ENCODE assay signal across 8 mouse cellular contexts in the genomic region with DNA sequence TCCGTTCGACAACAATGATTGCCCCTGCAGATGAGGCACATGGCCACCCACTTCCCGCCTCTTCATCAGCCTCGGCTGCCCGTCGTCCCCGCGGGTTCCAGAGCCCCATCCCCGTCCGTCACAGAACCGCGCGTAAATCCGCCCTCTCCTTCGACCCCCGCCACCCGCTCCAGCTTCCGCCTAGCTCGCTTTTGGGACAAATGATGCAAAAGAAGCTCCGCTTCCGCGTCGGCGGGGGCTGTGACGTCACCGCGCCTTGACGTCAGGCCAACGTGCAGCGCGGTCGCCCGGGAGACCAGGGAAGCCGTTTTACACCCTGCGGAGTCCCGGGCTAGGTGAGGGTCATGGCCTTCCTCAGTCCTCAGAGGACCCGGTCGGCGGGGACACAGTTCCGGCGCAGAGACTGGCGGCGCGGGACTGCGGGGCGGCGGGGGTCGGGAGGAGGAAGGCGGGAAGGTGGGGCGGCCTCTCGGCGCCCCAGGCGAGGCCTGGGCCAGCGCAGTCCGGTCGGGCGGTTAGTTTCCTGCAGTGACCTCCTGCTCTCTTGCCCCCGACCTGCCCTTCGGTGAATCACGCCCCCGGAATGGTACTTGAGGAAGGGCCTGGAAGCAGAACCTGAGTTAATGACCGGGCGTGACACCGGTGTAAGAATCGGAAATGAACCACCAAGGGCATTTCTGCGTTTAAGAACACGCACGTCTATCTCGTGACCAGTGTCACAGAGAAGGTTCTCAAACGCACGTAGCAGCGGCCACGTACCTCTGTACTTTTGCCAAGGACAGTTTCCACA. TPM values are rescaled to one million over a fixed set of nuclear protein-coding genes. Genes with fewer than 3 reads are reported as not detected.
DNase-seq lines count a peak whose midpoint lies in the region; ATAC-seq and TF ChIP-seq lines count a peak whose summit lies in the region.

A gene (plus strand): TSS at position 252 of the 790 bp plus-strand sequence.

- 3% methylated on average over 71 of the region's 73 CpGs for WGBS in heart, embryonic 11.5 days (ENCODE audit: insufficient replicate concordance)
- WGBS in kidney, embryonic 15.5 days = under 1% methylated on average over 73 of the region's 73 CpGs
- 1% methylated on average over 71 of the region's 73 CpGs for WGBS in limb, embryonic 15.5 days
- WGBS in midbrain, postnatal 0 days = 1% methylated on average over 68 of the region's 73 CpGs

- peak within 1 kb of the TSS; percentile 77 for H3K9ac ChIP-seq in heart, embryonic 11.5 days (ENCODE audit: low read depth, low read length)
- peak within 1 kb of the TSS; percentile 53 for H3K9ac ChIP-seq in kidney, embryonic 15.5 days
- H3K9ac ChIP-seq in limb, embryonic 15.5 days = peak within 1 kb of the TSS; percentile 63
- peak within 1 kb of the TSS; percentile 69 for H3K9ac ChIP-seq in midbrain, postnatal 0 days (replicated peaks; ENCODE audit: low read length, poor library complexity, severe bottlenecking)

- no peaks in the 10 kb centered on the region for H3K36me3 ChIP-seq in heart, embryonic 11.5 days (ENCODE audit: control insufficient read depth, insufficient read depth, low read length)
- H3K36me3 ChIP-seq in kidney, embryonic 15.5 days = no peaks in the 10 kb centered on the region
- no peaks in the 10 kb centered on the region for H3K36me3 ChIP-seq in limb, embryonic 15.5 days
- H3K36me3 ChIP-seq in midbrain, postnatal 0 days (ENCODE audit: insufficient read depth, low read length) = no peaks in the 10 kb centered on the region

- H3K27me3 ChIP-seq in heart, embryonic 11.5 days (ENCODE audit: control insufficient read depth, insufficient read depth, low read length) = no peaks in the 10 kb centered on the region
- H3K27me3 ChIP-seq in kidney, embryonic 15.5 days = no peaks in the 10 kb centered on the region
- no peaks in the 10 kb centered on the region for H3K27me3 ChIP-seq in limb, embryonic 15.5 days
- H3K27me3 ChIP-seq in midbrain, postnatal 0 days (ENCODE audit: insufficient read depth, low read length) = no peaks in the 10 kb centered on the region

- peak; percentile 56 for DNase-seq in 3T3-L1 (ENCODE audit: low read depth, low spot score)
- peak; percentile 90 for DNase-seq in midbrain, postnatal 0 days (ENCODE audit: low spot score)
- peak; percentile 75 to 89 for DNase-seq in spleen, postnatal 10 days (ENCODE audit: low spot score in 2 of 2)

- no peaks in the 10 kb centered on the region for H3K9me3 ChIP-seq in heart, embryonic 11.5 days (replicated peaks; ENCODE audit: control insufficient read depth, low read length)
- H3K9me3 ChIP-seq in kidney, embryonic 15.5 days (replicated peaks) = no peaks in the 10 kb centered on the region
- H3K9me3 ChIP-seq in limb, embryonic 15.5 days = no peaks in the 10 kb centered on the region
- no peaks in the 10 kb centered on the region for H3K9me3 ChIP-seq in midbrain, postnatal 0 days (ENCODE audit: low read length)

- peak within 1 kb of the TSS; percentile 71 for H3K4me3 ChIP-seq in bone marrow macrophage, adult 2 months (ENCODE audit: insufficient read depth, low read length)
- H3K4me3 ChIP-seq in embryonic fibroblast, embryonic 13.5 days (ENCODE audit: insufficient read depth, low read length) = peak within 1 kb of the TSS; percentile 68
- peak within 1 kb of the TSS; percentile 66 for H3K4me3 ChIP-seq in heart, embryonic 11.5 days (ENCODE audit: low read depth, low read length)
- peak within 1 kb of the TSS; percentile 73 for H3K4me3 ChIP-seq in kidney, embryonic 15.5 days (replicated peaks)
- H3K4me3 ChIP-seq in limb, embryonic 15.5 days = peak within 1 kb of the TSS; percentile 79
- H3K4me3 ChIP-seq in midbrain, postnatal 0 days (ENCODE audit: low read depth, low read length) = peak within 1 kb of the TSS; percentile 80

- 0 out of 2 replicates have a peak, but pooled peaks have one; percentile 21 for TF ChIP-seq POLR2A in bone marrow macrophage, adult 2 months (IDR thresholded peaks at IDR 0.05; ENCODE audit: borderline replicate concordance, low read depth, low read length)
- TF ChIP-seq POLR2A in embryonic fibroblast, embryonic 13.5 days (IDR thresholded peaks at IDR 0.05; ENCODE audit: low read depth, low read length) = peak; percentile 68

- no peak for TF ChIP-seq CTCF in bone marrow macrophage, adult 2 months (IDR thresholded peaks at IDR 0.05; ENCODE audit: low read depth, low read length)
- TF ChIP-seq CTCF in embryonic fibroblast, embryonic 13.5 days (IDR thresholded peaks at IDR 0.05; ENCODE audit: borderline replicate concordance, insufficient read depth, low read length) = no peak
- TF ChIP-seq CTCF in midbrain, postnatal 0 days (IDR thresholded peaks at IDR 0.05) = no peak

- ATAC-seq in heart, embryonic 11.5 days (replicated peaks; ENCODE audit: insufficient number of reproducible peaks, low FRiP score, low TSS enrichment) = peak; percentile 91
- peak; percentile 93 for ATAC-seq in kidney, embryonic 15.5 days (replicated peaks; ENCODE audit: low FRiP score)
- peak; percentile 79; the same call in 1 of the 2 replicates for ATAC-seq in limb, embryonic 15.5 days (ENCODE audit: insufficient number of reproducible peaks, low FRiP score, low TSS enrichment, low read depth)
- ATAC-seq in midbrain, postnatal 0 days (ENCODE audit: low FRiP score) = peak; percentile 93

- peak within 1 kb of the TSS; percentile 38 for H3K27ac ChIP-seq in bone marrow macrophage, adult 2 months (ENCODE audit: insufficient read depth, low read depth, low read length)
- 0 out of 2 replicates have a peak within 1 kb of the TSS, but pooled peaks have one; percentile 8 for H3K27ac ChIP-seq in embryonic fibroblast, embryonic 13.5 days (ENCODE audit: insufficient read depth, low read length)
- H3K27ac ChIP-seq in heart, embryonic 11.5 days (ENCODE audit: low read depth, low read length) = peak within 1 kb of the TSS; percentile 43; the same call in 1 of the 2 replicates
- peak within 1 kb of the TSS; percentile 24 for H3K27ac ChIP-seq in kidney, embryonic 15.5 days
- H3K27ac ChIP-seq in limb, embryonic 15.5 days = peak within 1 kb of the TSS; percentile 65
- peak within 1 kb of the TSS; percentile 67 for H3K27ac ChIP-seq in midbrain, postnatal 0 days (ENCODE audit: low read depth, low read length)

- peak within 1 kb of the TSS; percentile 76 for H3K4me2 ChIP-seq in heart, embryonic 11.5 days
- peak within 1 kb of the TSS; percentile 84 for H3K4me2 ChIP-seq in kidney, embryonic 15.5 days
- peak within 1 kb of the TSS; percentile 81 for H3K4me2 ChIP-seq in limb, embryonic 15.5 days
- peak within 1 kb of the TSS; percentile 82 for H3K4me2 ChIP-seq in midbrain, postnatal 0 days (ENCODE audit: low read depth, low read length, poor library complexity, severe bottlenecking)

- peaks cover 7% of the 10 kb centered on the region; the same call in 1 of the 2 replicates for H3K4me1 ChIP-seq in bone marrow macrophage, adult 2 months (ENCODE audit: control insufficient read depth, insufficient read depth, low read length)
- peaks cover 2% of the 10 kb centered on the region; the same call in 1 of the 2 replicates for H3K4me1 ChIP-seq in embryonic fibroblast, embryonic 13.5 days (ENCODE audit: control insufficient read depth, insufficient read depth, low read length)
- H3K4me1 ChIP-seq in heart, embryonic 11.5 days (ENCODE audit: control insufficient read depth, insufficient read depth, low read length) = no peaks in the 10 kb centered on the region
- H3K4me1 ChIP-seq in kidney, embryonic 15.5 days = peaks cover 16% of the 10 kb centered on the region; the same call in 1 of the 2 replicates
- peaks cover 6% of the 10 kb centered on the region for H3K4me1 ChIP-seq in limb, embryonic 15.5 days
- no peaks in the 10 kb centered on the region for H3K4me1 ChIP-seq in midbrain, postnatal 0 days (ENCODE audit: insufficient read depth, low read length)

RNA-seq across cellular contexts. Expression of the gene that starts here (rescaled TPM):
- 2.1 and 2.8 TPM in 2 replicates for polyA plus RNA-seq in bone marrow macrophage, adult 2 months (2012; ENCODE audit: insufficient read depth, insufficient read length, missing spikeins)
- polyA plus RNA-seq in embryonic fibroblast, embryonic 13.5 days (2011; ENCODE audit: insufficient read length, low read depth, missing spikeins) = 4.2 and 5.2 TPM in 2 replicates
- 5.4 and 7.2 TPM in 2 replicates for polyA plus RNA-seq in heart, embryonic 11.5 days (2014; fragmentation: Nextera tagmentation; extraction: Ambion mirVana)
- 7.8 and 8.3 TPM in 2 replicates for polyA plus RNA-seq in kidney, embryonic 15.5 days (2015; fragmentation: Nextera tagmentation; extraction: Ambion mirVana)
- 6.7 and 7.2 TPM in 2 replicates for polyA plus RNA-seq in limb, embryonic 15.5 days (2015; fragmentation: Nextera tagmentation; extraction: Ambion mirVana)
- total RNA-seq in midbrain, postnatal 0 days (2014; rRNA removed) = 2.2 and 5.9 TPM in 2 replicates
- polyA plus RNA-seq in midbrain, postnatal 0 days (2015; fragmentation: Nextera tagmentation; extraction: Ambion mirVana) = 4.1 and 5.0 TPM in 2 replicates

Comparison
In these comparisons a context has a peak if more than half of its experiments do, and no peak if none do; other contexts are left out.
1. Peak in every context shown above with its lines: DNase-seq, ATAC-seq, H3K4me3 ChIP-seq and H3K27ac ChIP-seq.
2. H3K27ac ChIP-seq: peak in every context shown above with its lines; median percentile 67 in midbrain, postnatal 0 days; 65 in limb, embryonic 15.5 days; 43 in heart, embryonic 11.5 days; 38 in bone marrow macrophage, adult 2 months; 24 in kidney, embryonic 15.5 days; 8 in embryonic fibroblast, embryonic 13.5 days.